Mouse (Mus musculus) neural tube, embryonic 11.5 days (tissue): ENCODE measurements around the gene Ccnl1. TPM values are rescaled to one million over a fixed set of nuclear protein-coding genes. Genes with fewer than 3 reads are reported as not detected.

Experiments
- ATAC-seq: fragments of 200-750 bp; cut with Nextera tagmentation; 2 replicates; pipeline ENCODE4 v1.8.0; 2017; ENCODE audit warnings: moderate number of reproducible peaks, mild to moderate bottlenecking, moderate TSS enrichment, moderate library complexity; ENCODE audit not compliant: insufficient read depth, low FRiP score, low TSS enrichment
- DNase-seq: peaks from one replicate; pipeline ENCODE4 v3.0.0-alpha.2; 2015; ENCODE audit warnings: low spot score
- H3K27ac ChIP-seq: fragments of 300-500 bp; sonication (generic); 2 replicates; pipeline ENCODE4 v1.5.1; 2014; ENCODE audit warnings: low read depth, mild to moderate bottlenecking, low read length
- H3K27me3 ChIP-seq: fragments of 300-500 bp; sonication (generic); 2 replicates; pipeline ENCODE4 v1.6.1; 2014; ENCODE audit warnings: mild to moderate bottlenecking, low read length, mixed read lengths; ENCODE audit not compliant: control insufficient read depth, insufficient read depth
- H3K36me3 ChIP-seq: fragments of 300-500 bp; sonication (generic); 2 replicates; pipeline ENCODE4 v1.6.1; 2014; ENCODE audit warnings: mild to moderate bottlenecking, low read length, moderate library complexity, mixed read lengths; ENCODE audit not compliant: control insufficient read depth, insufficient read depth
- H3K4me1 ChIP-seq: fragments of 300-500 bp; sonication (generic); 2 replicates; pipeline ENCODE4 v1.6.1; 2014; ENCODE audit warnings: low read length, mixed read lengths; ENCODE audit not compliant: control insufficient read depth, insufficient read depth
- H3K4me2 ChIP-seq: fragments of 300-500 bp; sonication (generic); 2 replicates; pipeline ENCODE4 v1.6.1; 2014; ENCODE audit warnings: low read depth, mild to moderate bottlenecking, moderate library complexity
- H3K4me3 ChIP-seq: fragments of 300-500 bp; sonication (generic); 2 replicates; pipeline ENCODE4 v1.5.1; 2014; ENCODE audit warnings: low read depth, low read length
- H3K9ac ChIP-seq: fragments of 300-500 bp; sonication (generic); 2 replicates; pipeline ENCODE4 v1.6.1; 2014; ENCODE audit warnings: mild to moderate bottlenecking, low read length
- H3K9me3 ChIP-seq: fragments of 300-500 bp; sonication (generic); 2 replicates; pipeline ENCODE4 v1.6.1; 2016; ENCODE audit warnings: low read length; ENCODE audit not compliant: control insufficient read depth
- WGBS: fragments of 180-500 bp; shearing (Covaris S2); extraction: QIAGEN DNeasy Blood & Tissue Kit; methylation state at CpG from one replicate; pipeline ENCODE4 v1.1.7; 2014; 5-methylcytosine and 5-hydroxymethylcytosine counted together
- polyA plus RNA-seq: library from polyadenylated mRNA; unstranded; fragments of >200 nt; fragmentation: Nextera tagmentation; extraction: Ambion mirVana; gene quantifications from 2 replicates; pipeline ENCODE4 v1.2.1, GENCODE M21; 2014

Gene Ccnl1
- polyA plus RNA-seq, 1 experiment from 2014 or later = 126 TPM

DNA sequence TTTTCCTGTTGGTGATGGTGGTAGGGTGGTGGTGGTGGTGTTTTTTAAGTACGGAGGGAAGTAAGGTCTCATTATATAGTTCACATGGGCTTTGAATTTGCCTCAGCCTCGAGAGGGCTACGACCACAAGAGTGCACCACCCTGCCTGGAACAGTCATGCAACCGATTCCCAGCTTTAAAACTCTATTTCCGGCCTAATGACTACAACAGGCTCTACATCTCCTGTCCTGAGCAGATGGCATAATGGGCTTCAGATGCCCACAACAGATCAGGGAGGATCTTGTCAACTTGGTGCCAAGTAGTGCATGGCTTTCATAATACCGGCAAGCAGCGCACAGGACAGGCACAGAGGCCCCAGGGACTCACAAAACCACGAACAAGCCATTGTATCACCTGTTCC is 27.4 kb downstream of the Ccnl1 start:
- Histone ChIP-seq H3K9me3 (no peaks in the 10 kb centered on the region), H3K4me2 (no peak overlapping the region), H3K4me3 (no peak overlapping the region), H3K9ac (no peak overlapping the region), H3K27ac (no peak overlapping the region), H3K27me3 (no peaks in the 10 kb centered on the region; the same call in 1 of the 2 replicates), H3K4me1 (peaks cover 6% of the 10 kb centered on the region; the same call in 1 of the 2 replicates), H3K36me3 (no peaks in the 10 kb centered on the region)
- ATAC-seq = no peak
- DNase-seq = no peak
- WGBS = 65% methylated on average over 8 of the region's 8 CpGs

- no peak overlapping the region for H3K27ac ChIP-seq
- DNase-seq (peak; percentile 67), ATAC-seq (peak; percentile 43)
- peaks cover 6% of the 10 kb centered on the region; the same call in 1 of the 2 replicates for H3K4me1 ChIP-seq
- no peaks in the 10 kb centered on the region for H3K9me3 ChIP-seq
- WGBS = 26% methylated on average over 20 of the region's 20 CpGs
- no peaks in the 10 kb centered on the region for H3K36me3 ChIP-seq
- H3K9ac ChIP-seq = no peak overlapping the region
- peak overlapping the region; percentile 36 for H3K4me2 ChIP-seq
- no peak overlapping the region for H3K4me3 ChIP-seq
- no peaks in the 10 kb centered on the region; the same call in 1 of the 2 replicates for H3K27me3 ChIP-seq
These were observed 28.0 kb downstream of the Ccnl1 start for GRCm38 (mm10) chr3:65929821-65930633.

DNA sequence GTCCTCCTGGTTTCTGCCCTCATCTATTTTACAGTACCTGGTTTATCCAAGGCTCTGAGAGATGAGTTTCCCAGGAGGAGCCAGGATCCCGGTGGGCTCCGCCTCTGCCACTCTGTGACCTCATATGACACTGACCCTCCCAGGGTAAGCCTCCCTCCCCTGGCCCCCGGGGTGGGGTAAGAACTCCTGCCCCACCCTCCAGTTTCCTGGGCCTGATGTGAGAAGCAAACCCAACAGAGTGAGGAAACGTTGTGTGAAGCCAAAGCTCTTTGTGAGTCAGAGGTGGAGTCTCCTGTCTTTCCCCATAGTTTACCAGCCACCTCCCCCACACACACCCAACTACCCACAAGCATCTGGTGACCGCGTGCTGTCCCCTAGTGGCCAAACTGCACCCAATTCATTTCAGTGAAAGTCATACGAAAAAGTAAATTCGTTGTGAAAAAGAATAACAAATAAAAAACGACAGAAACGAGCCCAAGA is 28.7 kb downstream of the Ccnl1 start:
- ATAC-seq (peak; percentile 80), DNase-seq (peak; percentile 84)
- Histone ChIP-seq H3K27ac (peak overlapping the region; percentile 58), H3K9me3 (no peaks in the 10 kb centered on the region), H3K9ac (0 out of 2 replicates have a peak overlapping the region, but pooled peaks have one; percentile 9), H3K4me2 (peak overlapping the region; percentile 36), H3K4me3 (peak overlapping the region; percentile 15; the same call in 1 of the 2 replicates), H3K4me1 (peaks cover 6% of the 10 kb centered on the region; the same call in 1 of the 2 replicates), H3K36me3 (no peaks in the 10 kb centered on the region), H3K27me3 (no peaks in the 10 kb centered on the region; the same call in 1 of the 2 replicates)
- WGBS = 2% methylated on average over 10 of the region's 10 CpGs

GRCm38 (mm10) chr3:65928614-65929272 is 29.3 kb downstream of the Ccnl1 start:
- Histone ChIP-seq H3K27ac (peak overlapping the region; percentile 58; the same call in 1 of the 2 replicates), H3K27me3 (no peaks in the 10 kb centered on the region; the same call in 1 of the 2 replicates), H3K36me3 (no peaks in the 10 kb centered on the region), H3K4me3 (no peak overlapping the region), H3K9me3 (no peaks in the 10 kb centered on the region), H3K4me2 (peak overlapping the region; percentile 36), H3K4me1 (peaks cover 6% of the 10 kb centered on the region; the same call in 1 of the 2 replicates), H3K9ac (no peak overlapping the region)
- 36% methylated on average over 4 of the region's 4 CpGs for WGBS
- ATAC-seq = peak; percentile 42
- peak; percentile 55 for DNase-seq

- Histone ChIP-seq H3K9me3 (no peaks in the 10 kb centered on the region), H3K4me1 (peaks cover 6% of the 10 kb centered on the region; the same call in 1 of the 2 replicates), H3K9ac (no peak overlapping the region), H3K27ac (no peak overlapping the region), H3K4me3 (no peak overlapping the region), H3K36me3 (no peaks in the 10 kb centered on the region), H3K27me3 (no peaks in the 10 kb centered on the region; the same call in 1 of the 2 replicates), H3K4me2 (no peak overlapping the region)
- no peak for ATAC-seq
- no peak for DNase-seq
- WGBS = 81% methylated on average over 7 of the region's 7 CpGs
These were observed 30.4 kb downstream of the Ccnl1 start for GRCm38 (mm10) chr3:65927685-65928084.

DNA sequence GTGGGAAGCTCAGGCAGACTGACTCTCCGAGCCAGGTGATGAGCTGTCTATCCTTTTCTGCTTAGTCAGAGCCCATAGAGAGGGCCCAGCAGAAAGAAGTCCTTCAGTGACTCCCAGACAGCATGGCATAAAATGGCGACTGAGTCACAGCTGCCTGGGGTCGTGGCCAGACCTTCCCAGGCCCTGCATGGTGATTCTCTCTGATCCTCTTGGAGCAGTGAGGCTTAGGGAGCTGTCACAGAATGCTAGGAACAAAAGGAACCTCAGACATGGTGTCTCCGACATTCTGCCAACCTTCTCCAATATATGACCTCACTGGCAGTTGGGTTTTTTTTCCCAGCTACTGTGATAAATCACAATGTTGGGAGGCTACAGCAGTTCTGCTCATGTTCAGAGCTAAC is 30.9 kb downstream of the Ccnl1 start:
- Histone ChIP-seq H3K4me2 (no peak overlapping the region), H3K9me3 (no peaks in the 10 kb centered on the region), H3K4me1 (peaks cover 6% of the 10 kb centered on the region; the same call in 1 of the 2 replicates), H3K9ac (no peak overlapping the region), H3K4me3 (no peak overlapping the region), H3K27me3 (no peaks in the 10 kb centered on the region; the same call in 1 of the 2 replicates), H3K27ac (no peak overlapping the region), H3K36me3 (no peaks in the 10 kb centered on the region)
- no peak for DNase-seq
- WGBS = 76% methylated on average over 4 of the region's 4 CpGs
- ATAC-seq = no peak

GRCm38 (mm10) chr3:65926426-65926825 is 31.6 kb downstream of the Ccnl1 start:
- Histone ChIP-seq H3K27ac (no peak overlapping the region), H3K9me3 (no peaks in the 10 kb centered on the region), H3K9ac (no peak overlapping the region), H3K27me3 (no peaks in the 10 kb centered on the region; the same call in 1 of the 2 replicates), H3K36me3 (no peaks in the 10 kb centered on the region), H3K4me1 (peaks cover 6% of the 10 kb centered on the region; the same call in 1 of the 2 replicates), H3K4me3 (no peak overlapping the region), H3K4me2 (no peak overlapping the region)
- no peak for ATAC-seq
- DNase-seq = no peak
- 94% methylated on average over 5 of the region's 5 CpGs for WGBS

GRCm38 (mm10) chr3:65925058-65925740 is 32.9 kb downstream of the Ccnl1 start:
- H3K27me3 ChIP-seq = no peaks in the 10 kb centered on the region
- no peak overlapping the region for H3K4me2 ChIP-seq
- ATAC-seq (no peak), DNase-seq (no peak)
- no peaks in the 10 kb centered on the region for H3K36me3 ChIP-seq
- H3K9ac ChIP-seq = no peak overlapping the region
- no peak overlapping the region for H3K27ac ChIP-seq
- H3K4me1 ChIP-seq = peaks cover 6% of the 10 kb centered on the region; the same call in 1 of the 2 replicates
- H3K4me3 ChIP-seq = no peak overlapping the region
- 76% methylated on average over 5 of the region's 5 CpGs for WGBS
- H3K9me3 ChIP-seq = no peaks in the 10 kb centered on the region
